Mouse (Mus musculus) CH12.LX (cell line): ENCODE results near the gene Tcf21.

Experiments
- CHD2 ChIP-seq: IDR thresholded peaks from 2 replicates; pipeline ENCODE4 v1.6.1; 2011; ENCODE audit warnings: low read length, improper control_type of control experiment
- E2F4 ChIP-seq: IDR thresholded peaks from 2 replicates; pipeline ENCODE4 v1.6.1; 2011; ENCODE audit warnings: low read depth, low read length, improper control_type of control experiment; ENCODE audit not compliant: insufficient replicate concordance
- EP300 ChIP-seq: IDR thresholded peaks from 2 replicates; pipeline ENCODE4 v1.6.1; 2011; ENCODE audit warnings: low read length, improper control_type of control experiment
- POLR2A ChIP-seq: IDR thresholded peaks from 2 replicates; pipeline ENCODE4 v1.6.1; 2011; ENCODE audit warnings: low read depth, mild to moderate bottlenecking, improper control_type of control experiment, low read length
- TBP ChIP-seq: conservative IDR thresholded peaks from 2 replicates; pipeline ENCODE4 v1.6.1; 2011; ENCODE audit warnings: low read depth, low read length, improper control_type of control experiment
- ZMIZ1 ChIP-seq: IDR thresholded peaks from 2 replicates; pipeline ENCODE4 v1.6.1; 2012; ENCODE audit warnings: low read depth, mild to moderate bottlenecking, inconsistent platforms, low read length, improper control_type of control experiment

GRCm38 (mm10) chr10:22811921-22812320 is 8.1 kb downstream of the Tcf21 start:
- TF ChIP-seq EP300 (no peak), ZMIZ1 (no peak), CHD2 (no peak), TBP (no peak), E2F4 (no peak), POLR2A (no peak)
